Mouse (Mus musculus): ENCODE measurements around the gene Gm11042.

GRCm38 (mm10) chr12:74312611-74313010, 3.6 kb downstream of the Gm11042 start:
- TF ChIP-seq CTCF (IDR thresholded peaks at IDR 0.05; ENCODE audit: low read depth, low read length) (no peak), POLR2A (IDR thresholded peaks at IDR 0.05; ENCODE audit: borderline replicate concordance, low read depth, low read length) (no peak)
